Mouse (Mus musculus) midbrain, embryonic 15.5 days (tissue): Measurements from ENCODE around the gene Hcn2. TPM values are rescaled to one million over a fixed set of nuclear protein-coding genes. Genes with fewer than 3 reads are reported as not detected.

Experiments
- ATAC-seq: fragments of 200-750 bp; cut with Nextera tagmentation; replicated peaks from 2 replicates; pipeline ENCODE4 v1.8.0; 2017; ENCODE audit warnings: moderate TSS enrichment
- H3K27ac ChIP-seq: fragments of 300-500 bp; sonication (generic); 2 replicates; pipeline ENCODE4 v1.5.1; 2015; ENCODE audit warnings: mild to moderate bottlenecking, inconsistent platforms
- H3K27me3 ChIP-seq: fragments of 300-500 bp; sonication (generic); replicated peaks from 2 replicates; pipeline ENCODE4 v1.6.1; 2015; ENCODE audit warnings: inconsistent platforms
- H3K36me3 ChIP-seq: fragments of 300-500 bp; sonication (generic); replicated peaks from 2 replicates; pipeline ENCODE4 v1.6.1; 2015; ENCODE audit warnings: inconsistent platforms
- H3K4me1 ChIP-seq: fragments of 300-500 bp; sonication (generic); 2 replicates; pipeline ENCODE4 v1.6.1; 2015; ENCODE audit warnings: inconsistent platforms
- H3K4me2 ChIP-seq: fragments of 300-500 bp; sonication (generic); 2 replicates; pipeline ENCODE4 v1.6.1; 2015; ENCODE audit warnings: inconsistent platforms, mild to moderate bottlenecking, moderate library complexity
- H3K4me3 ChIP-seq: fragments of 300-500 bp; sonication (generic); 2 replicates; pipeline ENCODE4 v1.5.1; 2015; ENCODE audit warnings: mild to moderate bottlenecking, inconsistent platforms
- H3K9ac ChIP-seq: fragments of 300-500 bp; sonication (generic); 2 replicates; pipeline ENCODE4 v1.6.1; 2015; ENCODE audit warnings: mild to moderate bottlenecking, inconsistent platforms
- H3K9me3 ChIP-seq: fragments of 300-500 bp; sonication (generic); 2 replicates; pipeline ENCODE4 v1.6.1; 2016; ENCODE audit warnings: inconsistent platforms
- WGBS: fragments of 180-500 bp; shearing (Covaris S2); methylation state at CpG from one replicate; pipeline ENCODE4 v1.1.7; 2015; ENCODE audit warnings: mixed read lengths; 5-methylcytosine and 5-hydroxymethylcytosine counted together
- polyA plus RNA-seq: library from polyadenylated mRNA; unstranded; fragments of >200 nt; fragmentation: Nextera tagmentation; extraction: Ambion mirVana; gene quantifications from 2 replicates; pipeline ENCODE4 v1.2.1, GENCODE M21; 2015

Gene Hcn2
- polyA plus RNA-seq, 1 experiment from 2014 or later = 1.3 TPM

DNA sequence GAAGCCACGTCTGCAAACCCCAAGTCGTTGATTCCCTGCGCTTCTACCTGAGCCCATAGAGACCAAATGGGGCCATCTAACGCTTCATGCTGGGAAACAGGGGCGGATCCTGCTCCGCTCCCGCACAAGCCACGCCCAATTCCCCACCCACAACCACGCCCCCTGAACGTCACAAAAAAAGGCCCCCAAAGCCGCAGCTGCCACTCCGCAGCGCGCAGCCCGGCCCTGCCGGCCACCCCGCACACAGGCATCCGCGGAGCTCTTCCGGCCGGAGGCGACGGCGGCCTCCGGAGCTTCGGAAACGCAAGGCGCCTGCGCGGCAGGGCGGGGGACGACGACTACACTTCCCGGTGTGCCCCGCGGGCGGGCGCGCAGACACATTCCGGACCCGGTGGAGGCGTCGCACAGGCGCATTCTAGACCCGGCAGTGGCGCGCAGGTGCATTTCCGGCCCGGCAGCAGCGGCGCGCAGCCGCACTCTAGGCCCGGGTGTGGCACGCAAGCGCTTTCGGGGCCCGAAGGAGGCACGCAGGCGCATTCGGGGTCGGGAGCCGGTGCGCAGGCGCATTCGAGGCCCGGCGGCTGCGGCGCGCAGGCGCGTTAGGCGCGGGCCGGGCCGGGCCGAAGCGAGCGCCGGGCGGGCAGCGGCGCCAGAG is 34.7 kb upstream of the Hcn2 start, which contains the start of gene Cdc34:
Cdc34 (plus strand) TSS at position 605 of the 655 bp plus-strand sequence.
- peaks cover 26% of the 10 kb centered on the region for H3K4me1 ChIP-seq
- H3K36me3 ChIP-seq = peaks cover 6% of the 10 kb centered on the region; the same call in 1 of the 2 replicates
- H3K4me2 ChIP-seq = peak within 1 kb of the TSS; percentile 91
- H3K4me3 ChIP-seq = peak within 1 kb of the TSS; percentile 69
- peak within 1 kb of the TSS; percentile 91 for H3K27ac ChIP-seq
- H3K9ac ChIP-seq = peak within 1 kb of the TSS; percentile 60
- WGBS = under 1% methylated on average over 70 of the region's 84 CpGs
- ATAC-seq = peak; percentile 94
- H3K9me3 ChIP-seq = no peaks in the 10 kb centered on the region
- no peaks in the 10 kb centered on the region for H3K27me3 ChIP-seq

GRCm38 (mm10) chr10:79682551-79682915 is 33.9 kb upstream of the Hcn2 start:
- WGBS = 1% methylated on average over 10 of the region's 10 CpGs
- H3K4me2 ChIP-seq = peak overlapping the region; percentile 91
- ATAC-seq = peak; percentile 15

DNA sequence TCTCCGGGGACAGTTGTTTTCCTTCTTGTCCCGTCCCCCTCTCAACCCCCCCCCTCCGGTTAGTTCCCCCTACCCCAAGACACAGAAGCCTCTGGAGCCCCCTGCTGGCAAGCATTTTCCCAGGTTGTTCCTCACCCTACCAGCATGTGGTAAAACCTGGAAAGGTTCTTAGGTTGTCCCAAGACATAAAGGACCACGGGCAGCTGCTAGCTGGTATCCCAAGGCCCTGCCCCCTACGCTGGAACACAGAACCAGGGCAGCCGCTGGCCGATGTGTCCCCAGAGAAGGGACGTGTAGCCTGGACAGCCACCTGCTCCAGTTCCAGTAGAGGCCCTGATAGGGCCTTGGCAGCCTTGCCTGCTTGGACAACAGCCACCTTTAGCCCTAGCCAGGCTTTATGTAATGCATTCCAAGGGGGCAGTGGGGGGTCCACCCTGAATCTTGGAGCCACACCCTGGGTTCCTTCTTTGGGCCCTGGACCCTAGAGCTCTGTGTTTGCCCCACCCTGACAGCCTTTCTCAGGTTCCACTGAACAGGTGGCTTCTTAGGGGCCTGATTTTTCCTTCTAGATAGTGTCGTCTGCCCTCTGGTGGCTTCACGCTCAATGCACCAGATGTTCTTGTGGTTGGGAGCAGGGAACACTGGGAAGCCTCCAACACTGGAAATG is 33.4 kb upstream of the Hcn2 start:
- Histone ChIP-seq H3K4me1 (peaks cover 26% of the 10 kb centered on the region), H3K36me3 (peaks cover 8% of the 10 kb centered on the region; the same call in 1 of the 2 replicates), H3K9me3 (no peaks in the 10 kb centered on the region), H3K9ac (peak overlapping the region; percentile 60), H3K27ac (no peak overlapping the region; the same call in 1 of the 2 replicates), H3K4me2 (peak overlapping the region; percentile 91), H3K27me3 (no peaks in the 10 kb centered on the region), H3K4me3 (peak overlapping the region; percentile 69)
- 5% methylated on average over 10 of the region's 10 CpGs for WGBS
- ATAC-seq = no peak

More at GRCm38 (mm10) chr10:79682551-79682915, 33.9 kb upstream of the Hcn2 start:
- H3K4me3 ChIP-seq = peak overlapping the region; percentile 69
- no peaks in the 10 kb centered on the region for H3K9me3 ChIP-seq
- H3K36me3 ChIP-seq = peaks cover 6% of the 10 kb centered on the region; the same call in 1 of the 2 replicates
- H3K4me1 ChIP-seq = peaks cover 26% of the 10 kb centered on the region
- H3K27ac ChIP-seq = peak overlapping the region; percentile 91
- H3K9ac ChIP-seq = peak overlapping the region; percentile 60
- no peaks in the 10 kb centered on the region for H3K27me3 ChIP-seq

GRCm38 (mm10) chr10:79683726-79684640 is 32.5 kb upstream of the Hcn2 start:
- H3K4me2 ChIP-seq = peak overlapping the region; percentile 91
- ATAC-seq = no peak
- peaks cover 14% of the 10 kb centered on the region; the same call in 1 of the 2 replicates for H3K36me3 ChIP-seq
- H3K4me3 ChIP-seq = peak overlapping the region; percentile 69; the same call in 1 of the 2 replicates
- H3K4me1 ChIP-seq = peaks cover 26% of the 10 kb centered on the region
- H3K9me3 ChIP-seq = no peaks in the 10 kb centered on the region
- H3K27me3 ChIP-seq = no peaks in the 10 kb centered on the region
- peak overlapping the region; percentile 60 for H3K9ac ChIP-seq
- no peak overlapping the region for H3K27ac ChIP-seq
- 89% methylated on average over 6 of the region's 6 CpGs for WGBS

- Histone ChIP-seq H3K9ac (no peak overlapping the region), H3K27me3 (no peaks in the 10 kb centered on the region), H3K27ac (no peak overlapping the region), H3K4me2 (no peak overlapping the region), H3K4me1 (peaks cover 26% of the 10 kb centered on the region), H3K9me3 (no peaks in the 10 kb centered on the region), H3K36me3 (peaks cover 15% of the 10 kb centered on the region; the same call in 1 of the 2 replicates), H3K4me3 (no peak overlapping the region)
- 94% methylated on average over 25 of the region's 25 CpGs for WGBS
- ATAC-seq = no peak
These were observed 31.4 kb upstream of the Hcn2 start for GRCm38 (mm10) chr10:79684770-79685600.

- ATAC-seq = no peak
- WGBS = 91% methylated on average over 2 of the region's 2 CpGs
- H3K36me3 ChIP-seq = peaks cover 15% of the 10 kb centered on the region; the same call in 1 of the 2 replicates
These were observed 30.2 kb upstream of the Hcn2 start for GRCm38 (mm10) chr10:79686219-79686618.

DNA sequence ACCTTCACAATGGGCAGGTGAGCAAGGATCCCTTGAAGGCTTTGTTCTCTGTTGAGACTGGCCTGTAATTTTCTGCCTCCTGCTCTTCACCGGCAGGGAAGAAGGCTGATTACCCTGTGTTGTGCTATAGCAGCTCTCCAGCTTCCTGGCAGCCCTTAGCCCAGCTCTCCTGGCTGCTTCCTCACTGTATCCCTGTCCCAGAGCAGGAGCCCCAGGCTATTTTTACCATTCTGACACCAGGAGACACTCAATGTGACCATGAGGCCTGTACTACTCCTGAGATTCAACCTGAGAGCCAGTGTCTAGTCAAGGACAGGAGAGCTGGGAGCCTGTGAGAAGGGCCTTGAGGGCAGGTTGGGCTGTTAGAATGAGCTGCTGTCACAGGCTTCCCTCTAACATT is 29.7 kb upstream of the Hcn2 start:
- Histone ChIP-seq H3K4me3 (no peak overlapping the region), H3K36me3 (peaks cover 15% of the 10 kb centered on the region; the same call in 1 of the 2 replicates)
- 95% methylated on average over 1 of the region's 1 CpGs for WGBS

More at GRCm38 (mm10) chr10:79686219-79686618, 30.2 kb upstream of the Hcn2 start:
- Histone ChIP-seq H3K4me2 (no peak overlapping the region), H3K9me3 (no peaks in the 10 kb centered on the region), H3K4me3 (no peak overlapping the region), H3K9ac (no peak overlapping the region), H3K27ac (no peak overlapping the region), H3K4me1 (peaks cover 21% of the 10 kb centered on the region), H3K27me3 (no peaks in the 10 kb centered on the region)

DNA sequence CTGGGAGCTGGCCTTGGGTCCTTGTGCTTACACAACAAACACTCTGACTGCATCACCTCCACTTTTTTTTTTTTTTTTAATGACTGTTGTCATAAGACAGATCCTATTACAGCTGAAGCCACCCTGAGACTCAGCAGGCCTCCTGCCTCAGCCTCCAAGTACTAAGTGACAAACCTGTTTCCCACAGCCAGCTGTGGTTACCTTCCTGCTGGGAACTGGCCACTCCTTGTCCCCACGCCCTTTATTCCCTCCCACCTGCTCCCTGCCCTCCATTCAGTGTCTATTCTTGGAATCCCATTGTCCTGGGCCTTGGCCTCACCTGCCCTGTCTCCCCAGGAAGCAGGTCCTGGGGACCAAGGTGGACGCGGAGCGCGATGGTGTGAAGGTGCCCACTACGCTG is 28.9 kb upstream of the Hcn2 start:
- H3K4me3 ChIP-seq = no peak overlapping the region
- H3K27ac ChIP-seq = no peak overlapping the region
- 94% methylated on average over 6 of the region's 6 CpGs for WGBS
- H3K9ac ChIP-seq = no peak overlapping the region
- H3K9me3 ChIP-seq = no peaks in the 10 kb centered on the region
- no peak overlapping the region for H3K4me2 ChIP-seq
- ATAC-seq = no peak
- H3K4me1 ChIP-seq = peaks cover 19% of the 10 kb centered on the region
- H3K27me3 ChIP-seq = no peaks in the 10 kb centered on the region
- H3K36me3 ChIP-seq = peaks cover 15% of the 10 kb centered on the region; the same call in 1 of the 2 replicates

More for the DNA sequence above, 29.7 kb upstream of the Hcn2 start:
- ATAC-seq = no peak
- no peaks in the 10 kb centered on the region for H3K27me3 ChIP-seq
- H3K9me3 ChIP-seq = no peaks in the 10 kb centered on the region
- no peak overlapping the region for H3K27ac ChIP-seq
- peaks cover 19% of the 10 kb centered on the region for H3K4me1 ChIP-seq
- no peak overlapping the region for H3K9ac ChIP-seq
- H3K4me2 ChIP-seq = no peak overlapping the region

- no peaks in the 10 kb centered on the region for H3K27me3 ChIP-seq
- H3K36me3 ChIP-seq = peaks cover 15% of the 10 kb centered on the region; the same call in 1 of the 2 replicates
- 84% methylated on average over 4 of the region's 4 CpGs for WGBS
- no peak for ATAC-seq
- H3K4me3 ChIP-seq = no peak within 1 kb of the TSS
- no peak within 1 kb of the TSS for H3K9ac ChIP-seq
- H3K4me2 ChIP-seq = no peak within 1 kb of the TSS
- H3K4me1 ChIP-seq = peaks cover 8% of the 10 kb centered on the region
- no peaks in the 10 kb centered on the region for H3K9me3 ChIP-seq
- no peak within 1 kb of the TSS for H3K27ac ChIP-seq
These were observed 27.7 kb upstream of the Hcn2 start, which contains the start of gene Gzmm for GRCm38 (mm10) chr10:79688720-79689119. Gene Gzmm (plus strand): TSS chr10:79689020.

DNA sequence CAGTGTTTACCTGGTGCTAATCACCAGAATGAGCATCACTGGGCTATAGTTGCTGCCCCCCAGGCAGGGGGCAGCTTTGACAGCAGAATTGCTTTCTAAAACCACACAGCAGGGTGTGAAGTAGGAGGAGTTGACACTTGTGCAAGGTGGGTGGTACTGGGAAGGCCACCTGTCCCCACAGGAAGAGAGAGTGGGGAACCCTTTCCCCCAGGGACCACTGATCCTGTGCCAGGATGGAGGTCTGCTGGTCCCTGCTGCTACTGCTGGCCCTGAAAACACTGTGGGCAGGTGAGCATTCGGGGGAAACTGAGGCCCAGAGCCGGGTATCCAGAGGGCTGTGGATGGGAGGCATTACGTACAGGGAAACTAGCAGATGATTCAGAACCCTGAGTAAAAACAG is 27.3 kb upstream of the Hcn2 start:
- Histone ChIP-seq H3K27ac (no peak overlapping the region), H3K4me1 (peaks cover 3% of the 10 kb centered on the region), H3K9ac (no peak overlapping the region), H3K9me3 (no peaks in the 10 kb centered on the region), H3K4me3 (no peak overlapping the region), H3K36me3 (peaks cover 15% of the 10 kb centered on the region; the same call in 1 of the 2 replicates), H3K27me3 (no peaks in the 10 kb centered on the region), H3K4me2 (no peak overlapping the region)
- 95% methylated on average over 3 of the region's 3 CpGs for WGBS
- no peak for ATAC-seq

DNA sequence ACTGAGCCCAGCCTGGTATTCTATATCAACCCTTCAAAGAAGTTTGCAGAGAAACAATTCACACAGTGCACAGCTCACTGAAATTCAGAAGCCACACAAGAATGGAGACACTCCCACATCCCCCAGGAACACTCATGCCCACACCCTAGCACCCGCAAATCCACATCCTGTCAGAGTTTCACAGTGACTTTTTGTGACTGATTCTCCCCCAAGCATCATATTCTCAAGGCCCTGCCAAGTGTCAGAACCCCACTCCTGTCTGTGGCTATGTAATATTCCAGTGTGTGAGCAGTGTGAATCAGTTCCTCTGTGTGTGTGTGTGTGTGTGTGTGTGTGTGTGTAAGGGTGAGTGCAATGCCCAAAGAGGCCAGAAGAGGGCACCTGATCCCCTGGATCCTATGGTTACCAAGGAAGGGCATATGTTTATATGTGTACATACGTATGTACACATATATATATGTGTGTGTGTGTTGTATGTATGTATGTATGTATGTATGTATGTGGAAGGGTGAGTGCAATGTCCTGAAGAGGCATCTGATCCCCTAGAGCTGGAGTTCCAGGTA is 24.4 kb upstream of the Hcn2 start:
- 98% methylated on average over 2 of the region's 2 CpGs for WGBS
- no peak overlapping the region for H3K4me2 ChIP-seq
- ATAC-seq = no peak

More for the DNA sequence above, 24.4 kb upstream of the Hcn2 start:
- H3K9me3 ChIP-seq = no peaks in the 10 kb centered on the region
- peaks cover 9% of the 10 kb centered on the region; the same call in 1 of the 2 replicates for H3K36me3 ChIP-seq
- H3K27ac ChIP-seq = no peak overlapping the region
- H3K27me3 ChIP-seq = no peaks in the 10 kb centered on the region
- H3K4me1 ChIP-seq = no peaks in the 10 kb centered on the region
- no peak overlapping the region for H3K9ac ChIP-seq
- H3K4me3 ChIP-seq = no peak overlapping the region
